Mouse (Mus musculus) layer of hippocampus, adult 18-20 months (tissue): ENCODE data around the gene March9. TPM values are rescaled to one million over a fixed set of nuclear protein-coding genes. Genes with fewer than 3 reads are reported as not detected.

Experiments
- DNase-seq, 2 experiments: peaks; one replicate each; pipeline ENCODE4 v3.0.0; 2022; ENCODE audit warnings: low spot score in 2 of 2
- total RNA-seq, 2 experiments: library from RNA; stranded (reverse); gene quantifications; 2 replicates each; pipeline ENCODE4 v1.2.3; 2021

Gene March9
- total RNA-seq, 2 experiments from 2014 or later = 20.5 to 21.9 TPM

- peak in 1 of 2 experiments; percentile 48 for DNase-seq
Measured at GRCm38 (mm10) chr10:127041274-127041766, 18.7 kb downstream of the March9 start, which contains the start of the genes Mettl1 and Eef1akmt3. TSS of gene Mettl1 (plus strand) at chr10:127041414. TSS of gene Eef1akmt3 (minus strand) at chr10:127041513.

- peak in 1 of 2 experiments; percentile 46 for DNase-seq
Measured at GRCm38 (mm10) chr10:127040569-127041214, 19.3 kb downstream of the March9 start.

- DNase-seq = no peak
Measured at GRCm38 (mm10) chr10:127037641-127038040, 22.3 kb downstream of the March9 start.

- no peak for DNase-seq
Measured at GRCm38 (mm10) chr10:127036273-127036672, 23.7 kb downstream of the March9 start.

- DNase-seq = no peak
Measured at GRCm38 (mm10) chr10:127033301-127033741, 26.7 kb downstream of the March9 start.

- peak; percentile 89 to 93 for DNase-seq
Measured at GRCm38 (mm10) chr10:127030336-127031296, 29.4 kb downstream of the March9 start, which contains the start of gene Tsfm. TSS of gene Tsfm (minus strand) at chr10:127030840.

- DNase-seq = no peak
Measured at GRCm38 (mm10) chr10:127018422-127018821, 41.6 kb downstream of the March9 start.

GRCm38 (mm10) chr10:127017071-127017470 lies 42.9 kb downstream of the March9 start:
- DNase-seq = no peak

- DNase-seq = no peak
Measured at GRCm38 (mm10) chr10:127016488-127016887, 43.5 kb downstream of the March9 start.

Other genes with a start within 250 kb of the March9 start
- gene Atp23, start 158.8 kb downstream of the March9 start, total RNA-seq = 1 to 10 TPM; 7.4 to 8.9 TPM
- 100 to 1,000 TPM; 108 to 115 TPM for gene Ctdsp2, start 81.5 kb downstream of the March9 start, total RNA-seq
- under 1 TPM; 0.25 to 0.77 TPM for gene Avil, start 59.5 kb downstream of the March9 start, total RNA-seq
- 10 to 100 TPM; 28.0 to 29.0 TPM for gene Tsfm, start 29.3 kb downstream of the March9 start, total RNA-seq
- 10 to 100 TPM; 11.2 to 12.6 TPM for gene Mettl1, start 18.8 kb downstream of the March9 start, total RNA-seq
- gene Eef1akmt3, start 18.7 kb downstream of the March9 start, total RNA-seq = under 1 TPM; 0.17 to 0.38 TPM
- gene Cyp27b1, start 11.9 kb downstream of the March9 start, total RNA-seq = 1 to 10 TPM in 1 of 2 experiments, under 1 TPM in 1; 0.91 to 1.2 TPM
- gene Cdk4, start 3.4 kb upstream of the March9 start, total RNA-seq = 10 to 100 TPM; 83.9 to 91.1 TPM
- gene Tspan31, start 10.1 kb upstream of the March9 start, total RNA-seq = 10 to 100 TPM; 60.3 to 60.7 TPM
- 100 to 1,000 TPM; 807 to 841 TPM for gene Agap2, start 15.1 kb upstream of the March9 start, total RNA-seq
- gene Os9, start 60.9 kb upstream of the March9 start, total RNA-seq = 100 to 1,000 TPM; 105 to 107 TPM
- 100 to 1,000 TPM; 122 to 124 TPM for gene B4galnt1, start 105.0 kb upstream of the March9 start, total RNA-seq
- gene Slc26a10, start 120.5 kb upstream of the March9 start, total RNA-seq = 10 to 100 TPM; 10.2 to 13.5 TPM
- 100 to 1,000 TPM; 338 to 373 TPM for gene Arhgef25, start 129.9 kb upstream of the March9 start, total RNA-seq
- gene Dtx3, start 135.5 kb upstream of the March9 start, total RNA-seq = 100 to 1,000 TPM; 210 to 217 TPM
- gene Pip4k2c, start 151.4 kb upstream of the March9 start, total RNA-seq = 100 to 1,000 TPM; 103 to 114 TPM
- gene Kif5a, start 203.2 kb upstream of the March9 start, total RNA-seq = 100 to 1,000 TPM; 839 to 860 TPM
- gene Dctn2, start 206.2 kb upstream of the March9 start, total RNA-seq = 100 to 1,000 TPM; 253 to 259 TPM
- 10 to 100 TPM; 48.1 to 53.2 TPM for gene Mbd6, start 228.8 kb upstream of the March9 start, total RNA-seq